Mouse (Mus musculus): Measurements from ENCODE around the gene Dbn1.

The Dbn1 gene

GRCm38 (mm10) chr13:55449679-55450441 lies 38.1 kb downstream of the Dbn1 start:
- 87% methylated on average over 17 of the region's 17 CpGs for WGBS

GRCm38 (mm10) chr13:55449205-55449604 lies 38.7 kb downstream of the Dbn1 start:
- WGBS = 90% methylated on average over 9 of the region's 9 CpGs

DNA sequence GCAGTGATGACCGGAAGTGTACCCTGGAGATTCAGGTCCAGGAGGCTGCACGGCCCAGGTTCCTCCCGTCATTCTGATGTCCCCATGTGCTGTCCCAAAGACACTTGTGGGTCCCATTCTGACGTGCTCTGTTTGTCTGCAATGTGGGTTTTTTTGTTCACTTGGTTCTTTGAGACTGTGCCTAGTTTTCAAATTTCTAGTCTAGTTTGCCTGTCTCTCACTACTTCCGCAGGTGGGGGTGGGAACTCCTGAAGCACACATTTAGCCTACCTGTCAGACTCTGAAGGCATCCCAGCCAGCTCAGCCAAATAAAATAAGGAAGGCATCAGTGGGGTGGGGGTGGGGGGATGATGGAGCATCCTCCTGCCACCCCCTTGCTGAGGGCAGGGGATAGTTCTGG lies 39.8 kb downstream of the Dbn1 start:
- WGBS = 86% methylated on average over 5 of the region's 5 CpGs

DNA sequence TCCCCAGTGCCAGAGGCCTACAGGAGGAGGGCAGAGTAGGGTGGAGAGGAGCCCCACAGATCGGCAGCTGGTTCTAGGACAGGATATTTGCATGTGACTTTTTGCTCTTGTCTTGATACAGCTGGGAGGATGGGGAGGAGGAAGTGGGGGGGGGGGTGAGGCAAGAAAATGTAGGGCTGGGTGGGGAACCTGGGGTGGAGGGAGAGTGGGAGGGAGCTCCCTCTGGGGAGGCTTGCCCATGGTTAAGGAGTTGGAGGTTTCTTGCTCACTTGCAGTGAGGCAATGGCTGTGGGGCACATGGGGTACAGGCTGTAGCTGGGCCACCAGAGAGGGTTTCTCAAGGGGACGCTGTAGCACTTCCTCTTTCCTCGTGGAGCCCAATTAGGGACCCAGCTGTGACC lies 40.4 kb downstream of the Dbn1 start:
- WGBS = 55% methylated on average over 3 of the region's 3 CpGs

GRCm38 (mm10) chr13:55446483-55447105 lies 41.3 kb downstream of the Dbn1 start:
- WGBS = 79% methylated on average over 6 of the region's 6 CpGs

DNA sequence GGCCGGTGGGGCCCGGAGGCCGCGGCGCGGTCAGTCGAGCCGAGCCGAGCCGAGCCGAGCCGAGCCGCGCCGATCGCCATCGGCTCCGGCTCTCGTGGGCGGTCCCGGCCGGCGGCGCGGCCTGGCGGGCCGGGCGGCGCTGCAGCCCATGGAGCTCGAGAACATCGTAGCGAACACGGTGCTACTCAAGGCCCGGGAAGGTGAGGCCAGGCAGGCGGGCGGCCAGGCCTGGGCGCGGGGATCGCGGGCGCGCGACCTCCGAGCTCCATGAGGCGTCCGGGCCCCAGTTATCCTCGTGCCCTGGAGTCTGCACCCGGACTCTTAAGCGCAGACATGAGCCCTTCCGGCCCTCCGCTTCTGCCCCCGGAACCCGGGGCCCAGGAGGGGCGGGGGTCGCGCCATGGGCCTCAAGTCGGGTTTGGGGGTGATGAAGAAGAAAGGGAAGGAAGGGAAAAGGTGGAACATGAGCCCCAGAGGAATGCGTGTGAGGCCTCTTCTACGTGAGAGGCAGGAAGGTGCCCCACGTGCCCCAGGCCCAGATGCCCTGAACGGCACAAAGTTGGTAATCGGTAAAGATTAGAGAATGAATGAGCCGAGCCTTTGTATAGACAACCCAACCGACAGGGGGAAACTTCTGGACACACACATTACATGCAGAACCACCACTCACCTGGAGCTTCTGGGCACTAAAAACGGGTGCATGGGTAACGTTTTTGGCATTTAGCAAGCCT lies 42.4 kb downstream of the Dbn1 start:
- 5% methylated on average over 66 of the region's 66 CpGs for WGBS

DNA sequence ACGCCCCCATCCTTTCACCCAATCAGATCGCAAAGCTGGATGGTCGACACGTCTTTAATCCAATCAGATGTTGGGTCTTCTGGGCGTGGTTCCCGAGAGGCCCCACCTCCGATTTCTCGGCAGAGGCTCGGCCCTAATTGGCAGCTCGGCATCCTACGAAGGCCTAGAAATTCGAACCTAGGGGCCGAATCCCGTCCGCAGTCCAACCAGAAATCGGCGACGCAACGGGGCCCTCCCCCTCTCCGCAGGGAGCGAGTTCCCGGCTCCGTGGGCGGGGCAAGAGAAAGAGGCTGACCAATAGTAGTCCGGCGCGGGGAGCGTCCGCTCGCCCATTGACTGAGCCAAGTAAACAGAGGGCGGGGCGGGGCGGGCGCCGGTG lies 43.0 kb downstream of the Dbn1 start, which contains the start of gene Grk6:
Gene Grk6 (plus strand): TSS at position 136 of the 379 bp plus-strand sequence.
- under 1% methylated on average over 35 of the region's 35 CpGs for WGBS

GRCm38 (mm10) chr13:55444286-55444936 lies 43.5 kb downstream of the Dbn1 start:
- under 1% methylated on average over 33 of the region's 33 CpGs for WGBS

- 32% methylated on average over 9 of the region's 9 CpGs for WGBS
Measured at GRCm38 (mm10) chr13:55443799-55444285, 44.1 kb downstream of the Dbn1 start.

GRCm38 (mm10) chr13:55437111-55437629 lies 50.7 kb downstream of the Dbn1 start:
- 86% methylated on average over 15 of the region's 15 CpGs for WGBS

DNA sequence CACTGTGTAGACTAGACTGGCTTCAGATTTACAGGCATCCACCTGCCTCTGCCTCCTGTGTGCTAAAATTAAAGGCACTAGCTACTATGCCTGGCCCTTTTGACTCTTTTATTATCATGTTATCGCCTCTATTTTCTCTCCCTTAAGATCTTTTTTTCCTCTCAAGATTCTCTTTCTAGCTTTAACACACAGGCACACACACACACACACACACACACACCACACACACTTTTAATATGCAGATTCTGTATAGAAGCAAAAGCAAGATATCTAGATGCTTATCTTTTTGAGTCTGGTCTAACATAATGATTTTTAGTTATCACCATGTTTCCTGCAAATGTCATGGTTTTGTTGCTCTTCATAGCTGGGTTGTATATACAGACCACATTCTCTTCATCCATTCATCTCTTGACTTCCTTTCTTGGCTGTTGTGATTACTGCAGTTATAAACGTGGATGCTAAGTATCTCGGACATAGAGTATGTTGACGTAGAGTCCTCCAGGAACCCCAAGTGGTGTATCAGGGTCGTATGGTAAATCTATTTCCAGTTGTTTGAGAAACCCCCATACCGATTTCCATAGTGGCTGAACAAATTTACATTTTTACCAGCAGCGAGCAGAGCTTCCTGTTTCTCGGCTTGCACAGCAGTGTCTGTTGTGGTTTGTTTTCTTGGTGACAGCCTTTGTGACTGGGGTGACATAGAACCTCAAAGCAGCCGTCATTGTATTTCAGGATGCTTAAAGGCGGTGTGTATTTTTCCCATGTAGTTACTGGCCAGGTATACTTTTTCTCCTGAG lies 55.8 kb downstream of the Dbn1 start:
- WGBS = 71% methylated on average over 10 of the region's 10 CpGs

DNA sequence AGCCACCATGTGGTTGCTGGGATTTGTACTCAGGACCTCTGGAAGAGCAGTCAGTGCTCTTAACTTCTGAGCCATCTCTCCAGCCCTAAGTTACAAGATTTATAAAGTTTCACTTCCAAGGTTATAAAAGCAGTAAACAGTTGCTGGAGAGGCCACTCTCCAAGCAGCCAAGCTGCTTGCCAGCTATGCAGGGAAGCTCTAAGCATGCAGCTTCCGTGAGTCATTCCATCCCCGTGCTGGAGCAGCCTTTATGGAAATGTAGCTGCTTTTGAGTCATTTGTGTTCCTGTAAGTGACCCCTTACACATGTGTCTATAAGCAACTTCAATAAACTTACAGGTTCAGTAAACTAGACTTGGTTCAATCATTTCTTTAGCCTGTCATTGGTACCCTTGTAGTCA lies 57.3 kb downstream of the Dbn1 start:
- 65% methylated on average over 2 of the region's 2 CpGs for WGBS

- 78% methylated on average over 12 of the region's 12 CpGs for WGBS
Measured at GRCm38 (mm10) chr13:55429226-55429888, 58.6 kb downstream of the Dbn1 start.

DNA sequence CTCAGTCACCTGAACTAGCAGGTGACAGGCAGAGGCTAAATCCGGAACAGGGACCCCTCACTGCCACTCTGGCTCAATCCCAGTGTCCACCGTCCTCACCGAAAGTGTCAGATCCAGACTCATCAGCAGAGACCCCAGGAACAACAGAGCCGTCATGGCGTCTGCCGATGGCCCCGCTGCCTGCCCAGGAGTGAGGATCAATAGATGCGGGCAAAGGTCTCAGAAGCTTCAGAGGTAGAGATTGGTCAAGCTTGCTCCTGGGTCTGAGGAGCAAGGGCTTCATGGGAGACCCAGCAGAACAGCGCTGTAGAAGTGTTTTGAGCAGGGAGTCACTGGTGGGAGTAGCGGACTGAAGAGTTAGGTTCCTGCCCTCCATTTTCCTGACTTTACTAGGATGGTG lies 61.3 kb downstream of the Dbn1 start, which contains the start of gene F12:
Gene F12 (minus strand): TSS at position 181 of the 400 bp plus-strand sequence.
- 93% methylated on average over 10 of the region's 10 CpGs for WGBS

All from cerebral cortex, adult 2 months (tissue).